Mouse (Mus musculus): ENCODE measurements around the gene Trappc10.

Gene Trappc10

GRCm38 (mm10) chr10:78259230-78259629 lies 14.8 kb upstream of the Trappc10 start:
- CTCF ChIA-PET = no interaction called here

DNA sequence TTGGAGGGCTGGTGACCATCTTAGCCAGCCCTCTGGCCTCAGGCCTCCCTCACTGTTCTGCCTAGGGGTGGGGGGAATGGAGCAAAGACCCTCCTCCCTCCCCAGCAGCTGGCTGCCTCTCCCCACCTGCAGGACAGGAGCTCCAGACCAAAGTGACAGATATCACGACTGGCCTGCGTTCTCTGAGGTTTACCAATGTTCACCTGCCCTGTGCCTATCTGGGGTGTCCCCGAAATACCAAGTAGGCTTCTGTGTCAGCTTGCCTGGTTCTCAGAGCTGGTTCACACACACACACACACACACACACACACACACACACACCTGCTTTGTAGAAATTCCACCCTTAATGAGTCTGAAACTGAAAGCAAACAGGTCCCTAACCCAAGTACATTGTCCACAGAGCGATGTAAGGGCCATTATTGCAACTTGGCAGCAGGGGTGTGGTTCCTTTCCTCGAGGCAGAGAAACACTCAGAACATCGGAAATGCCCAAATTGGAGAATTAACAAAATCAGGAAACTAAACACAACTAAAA lies 13.8 kb upstream of the Trappc10 start:
- CTCF ChIA-PET = no interaction called here

- CTCF ChIA-PET = no interaction called here
Measured at GRCm38 (mm10) chr10:78255646-78256059, 11.2 kb upstream of the Trappc10 start.

DNA sequence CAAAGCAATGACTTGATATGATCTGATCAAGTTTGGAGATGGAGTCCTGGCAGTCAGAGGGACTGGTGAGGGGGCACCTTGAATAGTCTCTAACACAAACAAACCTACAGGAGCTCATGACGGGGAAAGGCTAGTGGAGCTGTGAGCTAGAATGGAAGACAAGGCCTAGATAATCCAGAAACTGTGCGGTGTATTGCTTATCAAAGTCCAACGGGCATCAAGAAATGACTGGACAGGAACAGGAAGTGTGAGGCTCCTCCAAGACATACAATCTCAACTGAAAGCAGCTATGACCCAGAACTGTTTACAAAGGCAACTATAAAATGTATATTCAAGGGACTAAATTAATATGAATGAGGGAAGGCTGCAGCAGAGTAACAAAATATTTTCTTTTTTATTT lies 2.8 kb upstream of the Trappc10 start:
- CTCF ChIA-PET = interaction anchor here (1.0 kb wide), 1 partner anchor 32 kb away, joined by 4 read pairs; no protein-coding TSS in a partner anchor

GRCm38 (mm10) chr10:78246725-78247124 lies 2.3 kb upstream of the Trappc10 start:
- CTCF ChIA-PET = interaction anchor here (1.0 kb wide), 1 partner anchor 32 kb away, joined by 4 read pairs; no protein-coding TSS in a partner anchor

- CTCF ChIA-PET = no interaction called here
Measured at GRCm38 (mm10) chr10:78245225-78245547, 745 bp upstream of the Trappc10 start.

- CTCF ChIA-PET = interaction anchor here (0.6 to 0.9 kb wide), 2 partner anchors 148 to 185 kb away, joined by 3 to 4 read pairs; no protein-coding TSS in a partner anchor
Measured at GRCm38 (mm10) chr10:78244058-78244437, 393 bp downstream of the Trappc10 start.

DNA sequence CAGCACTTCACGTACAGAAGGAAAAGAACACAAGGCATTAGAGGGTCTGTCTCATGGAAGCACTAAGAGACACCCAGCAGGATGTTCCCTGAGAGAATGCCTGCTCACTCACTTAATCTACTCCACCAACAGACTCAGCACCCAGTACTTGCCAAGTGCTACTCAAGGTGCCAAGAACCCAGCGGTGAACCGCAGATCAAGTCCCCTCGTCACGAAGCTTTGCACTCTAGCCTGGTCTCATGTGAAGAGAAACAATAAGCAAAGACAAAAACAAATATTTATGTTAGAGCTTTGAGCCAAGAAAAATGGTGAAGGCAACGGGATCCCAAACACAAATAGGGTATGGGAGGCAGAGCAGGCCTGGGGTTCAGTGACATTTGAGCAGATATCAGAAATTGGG lies 5.5 kb downstream of the Trappc10 start:
- CTCF ChIA-PET = no interaction called here

- CTCF ChIA-PET = no interaction called here
Measured at GRCm38 (mm10) chr10:78238297-78238696, 6.1 kb downstream of the Trappc10 start.

- CTCF ChIA-PET = no interaction called here
Measured at GRCm38 (mm10) chr10:78237809-78238208, 6.6 kb downstream of the Trappc10 start.

DNA sequence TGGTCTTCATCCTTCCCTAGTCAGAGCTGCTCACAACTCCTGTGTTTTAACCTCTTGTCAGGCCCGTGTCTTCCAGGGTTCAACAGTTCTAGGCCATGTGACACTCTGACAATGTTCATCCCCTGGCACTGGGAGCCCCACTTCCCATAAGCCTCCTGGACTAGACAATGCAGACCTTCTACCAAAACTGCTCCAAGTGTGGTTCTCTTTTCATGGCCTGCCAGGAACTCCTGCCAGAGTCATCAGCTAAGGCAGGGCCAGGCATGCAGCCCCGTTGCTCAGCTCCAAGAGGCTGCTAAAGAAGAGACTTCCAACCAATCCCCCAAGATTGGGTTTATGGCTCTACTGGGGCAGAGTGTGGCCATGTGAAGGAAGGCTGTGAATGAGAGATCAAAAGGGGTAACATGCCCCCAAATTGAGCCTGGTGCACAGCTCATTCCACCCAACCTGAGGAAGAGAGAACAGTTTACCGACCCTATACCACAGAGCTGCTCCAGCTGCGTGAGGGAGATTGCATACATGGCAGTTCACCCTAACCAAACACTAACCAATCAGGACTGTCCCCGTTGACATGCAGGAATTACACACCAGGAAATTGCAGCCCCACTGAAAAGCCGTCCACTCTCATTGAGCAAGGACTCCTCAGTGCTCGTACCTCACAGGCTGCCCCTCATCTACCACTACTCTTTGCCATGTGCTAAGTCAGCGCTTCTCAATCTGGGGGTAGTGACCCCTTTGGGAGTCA lies 7.4 kb downstream of the Trappc10 start:
- CTCF ChIA-PET = interaction anchor here (0.5 kb wide), 1 partner anchor 174 kb away, joined by 4 read pairs; no protein-coding TSS in a partner anchor

DNA sequence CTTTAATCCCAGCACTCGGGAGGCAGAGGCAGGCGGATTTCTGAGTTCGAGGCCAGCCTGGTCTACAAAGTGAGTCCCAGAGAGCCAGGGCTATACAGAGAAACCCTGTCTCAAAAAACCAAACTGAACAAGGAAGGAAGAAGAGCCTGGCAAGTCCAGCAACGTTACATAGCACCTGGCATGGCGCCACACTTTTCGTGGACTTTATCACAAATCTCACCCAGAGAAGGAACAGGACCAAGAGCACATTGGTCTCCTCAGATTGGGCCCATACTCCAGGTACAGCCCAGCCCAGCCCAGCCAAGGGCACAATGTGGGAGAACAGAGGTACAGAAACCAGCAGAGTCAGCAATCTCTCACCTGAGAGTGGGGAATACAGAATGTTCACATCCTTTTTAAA lies 10.7 kb downstream of the Trappc10 start:
- CTCF ChIA-PET = no interaction called here

DNA sequence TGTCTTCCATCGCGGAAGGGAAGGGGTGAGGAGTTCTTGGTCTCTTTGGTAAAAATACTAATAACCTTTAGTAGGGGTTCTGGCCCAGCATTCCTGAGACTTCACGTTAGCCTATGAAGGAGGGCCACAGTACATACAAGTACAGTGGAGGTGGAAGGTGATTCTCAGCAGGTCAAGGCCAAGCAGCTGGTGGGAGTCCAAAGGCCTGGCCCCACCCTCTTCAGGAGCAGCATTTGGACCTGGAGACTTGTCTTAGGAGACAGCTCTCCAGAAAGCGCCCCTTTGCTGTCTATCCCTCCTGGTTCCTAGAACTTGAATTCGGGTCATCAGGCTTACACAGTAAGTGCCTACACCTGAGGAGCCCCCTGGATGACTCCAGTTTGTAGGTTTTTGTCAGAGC lies 11.3 kb downstream of the Trappc10 start:
- CTCF ChIA-PET = no interaction called here

GRCm38 (mm10) chr10:78232301-78232980 lies 12.0 kb downstream of the Trappc10 start:
- CTCF ChIA-PET = interaction anchor here (0.7 kb wide), 1 partner anchor 459 kb away, joined by 3 read pairs; no protein-coding TSS in a partner anchor

DNA sequence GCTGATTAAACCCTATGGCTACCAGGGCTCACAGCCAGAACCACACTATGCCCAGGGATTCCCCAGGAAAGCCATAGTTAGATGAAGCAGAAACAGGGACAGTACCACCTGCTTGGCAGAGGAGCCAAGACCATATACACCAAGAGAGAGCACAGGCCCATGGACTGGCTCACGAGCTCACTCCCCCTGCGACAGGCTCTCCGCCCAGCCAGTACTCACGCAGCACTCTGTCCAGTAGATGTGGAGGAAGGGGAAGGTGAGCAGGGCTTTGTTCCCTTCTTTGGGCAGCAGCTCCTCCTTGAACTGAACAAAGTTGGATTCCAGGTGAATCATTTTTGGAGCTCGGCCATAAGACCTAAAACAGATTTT lies 15.9 kb downstream of the Trappc10 start:
- CTCF ChIA-PET = interaction anchor here (0.5 to 0.6 kb wide), 2 partner anchors 156 to 221 kb away, joined by 3 to 4 read pairs; no protein-coding TSS in a partner anchor

DNA sequence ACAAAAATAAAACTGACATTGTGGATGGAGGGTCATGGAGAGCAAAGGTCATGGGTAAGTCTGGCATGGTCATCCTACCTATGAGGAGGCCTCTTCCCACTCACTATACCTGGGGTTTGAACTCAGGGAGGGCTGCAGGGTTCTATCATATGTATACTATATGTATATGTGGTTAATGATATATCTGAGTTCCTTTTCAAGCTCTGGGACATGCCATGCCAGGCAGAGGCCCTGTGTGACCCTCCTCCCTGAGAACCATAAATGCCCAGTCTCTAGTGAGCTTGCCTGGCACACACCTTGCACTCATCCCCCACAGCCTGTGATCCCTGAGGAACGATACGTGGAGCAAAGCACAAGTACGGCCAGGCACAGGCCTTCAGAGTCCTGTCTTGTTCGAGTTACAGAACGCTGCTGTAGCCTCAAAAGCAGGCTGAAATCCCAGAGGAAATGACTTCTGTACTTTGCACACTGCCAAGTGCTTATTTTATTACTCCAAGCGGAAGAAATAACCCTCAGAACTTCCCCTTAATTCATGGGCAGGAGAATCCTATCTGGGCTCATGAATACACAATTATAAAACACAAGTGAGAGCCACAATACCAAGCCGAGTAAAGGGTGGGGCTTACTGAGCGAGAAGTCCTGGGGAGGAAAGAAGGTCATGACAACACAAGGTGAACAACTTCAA lies 16.4 kb downstream of the Trappc10 start:
- CTCF ChIA-PET = interaction anchor here (0.5 to 0.6 kb wide), 2 partner anchors 157 to 221 kb away, joined by 3 to 4 read pairs; no protein-coding TSS in a partner anchor

DNA sequence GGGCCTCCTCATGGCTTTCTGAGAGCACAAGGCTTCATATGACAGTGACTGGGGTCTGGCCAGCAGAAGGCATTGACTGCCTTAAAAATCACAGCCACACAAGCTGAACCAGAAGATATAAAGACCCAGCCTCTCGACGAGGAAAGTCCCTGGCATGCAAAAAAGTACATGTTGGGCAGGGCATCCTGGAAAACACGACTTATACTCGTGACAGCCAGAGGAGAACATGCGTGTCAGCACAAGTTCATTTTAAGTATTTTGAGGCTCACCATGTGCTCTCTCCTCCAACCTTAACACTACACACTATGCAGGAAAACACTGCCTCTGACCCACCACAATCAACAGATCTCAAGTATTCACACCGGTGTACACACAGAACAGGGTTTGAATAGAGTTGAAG lies 20.3 kb downstream of the Trappc10 start:
- CTCF ChIA-PET = no interaction called here

- CTCF ChIA-PET = no interaction called here
Measured at GRCm38 (mm10) chr10:78222908-78223307, 21.5 kb downstream of the Trappc10 start.

- CTCF ChIA-PET = no interaction called here
Measured at GRCm38 (mm10) chr10:78221315-78221714, 23.1 kb downstream of the Trappc10 start.

DNA sequence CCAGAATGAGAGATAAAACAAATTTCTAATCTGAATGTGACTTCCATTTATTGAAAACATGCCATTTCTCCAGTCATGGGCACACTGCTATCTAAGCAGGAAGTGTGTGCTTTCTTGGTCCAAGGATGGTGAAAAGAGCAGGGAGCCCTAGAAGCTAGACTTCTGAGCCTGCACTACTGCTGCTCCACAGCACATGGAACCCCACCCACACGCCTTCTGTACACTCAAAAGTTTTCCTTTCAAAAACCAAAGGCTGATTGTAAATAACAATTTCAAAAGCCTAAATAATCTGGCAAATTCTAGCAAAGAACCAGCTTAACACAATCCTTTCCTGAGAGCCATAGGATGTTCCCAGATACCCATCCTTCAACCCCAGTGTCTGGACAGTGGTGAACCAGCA lies 24.9 kb downstream of the Trappc10 start:
- CTCF ChIA-PET = no interaction called here

- CTCF ChIA-PET = no interaction called here
Measured at GRCm38 (mm10) chr10:78218576-78218975, 25.9 kb downstream of the Trappc10 start.

DNA sequence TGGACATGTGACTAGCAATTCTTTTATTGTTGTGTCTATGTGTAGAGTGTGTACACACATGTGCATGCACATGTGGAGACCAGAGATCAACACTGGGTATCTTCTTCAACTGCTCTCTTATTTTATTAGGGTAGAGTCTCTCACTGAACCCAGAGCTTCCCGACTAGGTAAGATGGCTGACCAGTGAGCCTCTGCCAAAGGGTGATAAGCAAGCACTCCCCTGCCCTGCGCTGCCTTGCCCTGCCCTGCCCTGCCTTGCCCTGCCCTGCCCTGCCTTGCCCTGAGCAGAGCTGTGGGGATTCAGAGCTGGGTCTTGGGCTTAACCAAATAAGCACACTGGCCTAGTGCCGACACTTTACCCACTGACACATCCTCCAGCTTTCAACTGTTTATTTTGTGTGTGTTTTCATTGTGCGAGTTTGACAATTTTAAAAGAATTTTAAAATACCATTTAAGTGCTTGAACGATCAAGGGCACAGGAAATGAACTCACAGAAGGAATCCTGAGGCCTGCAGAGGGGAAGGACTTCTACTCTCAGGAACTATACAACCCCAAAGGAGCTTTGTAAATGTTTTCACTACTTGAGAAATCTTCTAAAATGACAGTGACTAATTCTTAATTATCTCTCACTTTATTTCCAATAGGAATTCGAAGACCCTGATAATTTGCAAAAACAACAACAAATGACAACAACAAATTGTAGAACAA lies 27.9 kb downstream of the Trappc10 start:
- CTCF ChIA-PET = no interaction called here

All from spleen, embryonic (tissue).